Mouse (Mus musculus) spleen, adult 2 months (tissue): Measurements from ENCODE around the gene Unc119. TPM values are rescaled to one million over a fixed set of nuclear protein-coding genes. Genes with fewer than 3 reads are reported as not detected.

Source experiments
- DNase-seq, 2 experiments: peaks; one replicate each; pipeline versions ENCODE4 v3.0.0 to v3.0.0-alpha.2; 2012 to 2021; ENCODE audit warnings: low spot score in 2 of 2, low read depth in 1 of 2
- H3K27ac ChIP-seq: fragments of 200-500 bp; 2 replicates; pipeline ENCODE4 v1.5.1; 2012; ENCODE audit warnings: low read length, inconsistent platforms; ENCODE audit not compliant: insufficient read depth
- H3K27me3 ChIP-seq: fragments of 200-500 bp; 2 replicates; pipeline ENCODE4 v1.6.1; 2012; ENCODE audit warnings: mild to moderate bottlenecking, moderate library complexity, low read length, inconsistent platforms; ENCODE audit not compliant: control insufficient read depth, insufficient read depth
- H3K36me3 ChIP-seq: fragments of 200-500 bp; 2 replicates; pipeline ENCODE4 v1.6.1; 2012; ENCODE audit warnings: mild to moderate bottlenecking, low read length, inconsistent platforms; ENCODE audit not compliant: control insufficient read depth, insufficient read depth
- H3K4me1 ChIP-seq: fragments of 200-500 bp; 2 replicates; pipeline ENCODE4 v1.6.1; 2011; ENCODE audit warnings: inconsistent platforms; ENCODE audit not compliant: control insufficient read depth, insufficient read depth, insufficient read length
- H3K4me3 ChIP-seq: fragments of 200-500 bp; 2 replicates; pipeline ENCODE4 v1.5.1; 2011; ENCODE audit warnings: mild to moderate bottlenecking, inconsistent platforms; ENCODE audit not compliant: insufficient read depth, insufficient read length; ENCODE audit errors: extremely low read depth
- CTCF ChIP-seq: fragments of 200-500 bp; IDR thresholded peaks from 2 replicates; pipeline ENCODE4 v1.5.1; 2011; ENCODE audit warnings: mild to moderate bottlenecking, inconsistent platforms; ENCODE audit not compliant: insufficient read depth, insufficient read length, insufficient replicate concordance; ENCODE audit errors: extremely low read depth
- POLR2A ChIP-seq: fragments of 200-500 bp; IDR thresholded peaks from 2 replicates; pipeline ENCODE4 v1.6.1; 2011; ENCODE audit warnings: low read depth, low read length, inconsistent platforms
- WGBS: fragments of 180-500 bp; shearing (Covaris S2); methylation state at CpG from one replicate; pipeline ENCODE4 v1.1.7; 2018; 5-methylcytosine and 5-hydroxymethylcytosine counted together
- polyA plus RNA-seq: library from polyadenylated mRNA; depleted of rRNA; stranded (reverse); fragments of >200 nt; gene quantifications from 2 replicates; pipeline ENCODE4 v1.2.3, GENCODE M21; 2012

Unc119 gene
- polyA plus RNA-seq, 1 experiment, result 66.6 TPM

DNA sequence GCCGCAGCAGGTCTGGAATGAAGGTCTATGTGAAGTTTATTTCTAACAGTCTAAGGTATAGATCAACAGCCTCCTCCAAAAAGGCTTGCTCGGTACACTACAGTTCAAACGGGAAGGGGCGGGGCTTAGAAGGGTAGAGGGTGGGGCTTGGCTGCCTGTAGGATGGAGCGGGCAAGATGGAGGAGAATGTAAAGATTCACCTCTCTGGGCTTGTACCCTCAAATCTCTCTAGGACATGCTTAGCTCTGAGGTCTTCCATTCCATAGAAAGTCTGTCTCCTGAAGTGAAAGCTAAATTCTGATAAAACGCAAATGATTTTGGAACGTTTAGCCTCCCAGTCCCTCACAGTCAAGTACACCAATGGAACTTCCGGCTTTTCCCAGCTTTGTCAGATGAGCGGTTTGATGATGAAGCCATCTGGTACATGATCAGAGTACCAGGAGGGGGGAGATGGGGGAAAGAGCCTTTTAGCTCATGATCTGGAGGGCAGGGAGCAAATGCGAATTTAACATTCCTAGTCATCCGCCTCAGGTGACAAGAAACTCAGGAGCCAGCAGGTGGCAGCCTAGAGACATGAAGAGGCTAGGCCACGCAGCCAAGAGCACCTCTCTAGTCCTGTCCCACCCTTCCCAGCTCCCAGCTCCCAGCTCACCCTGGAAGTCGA lies 17.0 kb downstream of the Unc119 start:
- peak; percentile 79; the same call in 1 of the 2 replicates for TF ChIP-seq CTCF
- TF ChIP-seq POLR2A, result no peak
- peak overlapping the region; percentile 58 for H3K4me3 ChIP-seq
- 7% methylated on average over 13 of the region's 13 CpGs for WGBS
- H3K27me3 ChIP-seq, result no peaks in the 10 kb centered on the region
- no peak overlapping the region for H3K27ac ChIP-seq
- 0 out of 2 replicates have a peak, but pooled peaks cover 2% of the 10 kb centered on the region for H3K4me1 ChIP-seq
- DNase-seq, result peak; percentile 59 to 77
- no peaks in the 10 kb centered on the region for H3K36me3 ChIP-seq

DNA sequence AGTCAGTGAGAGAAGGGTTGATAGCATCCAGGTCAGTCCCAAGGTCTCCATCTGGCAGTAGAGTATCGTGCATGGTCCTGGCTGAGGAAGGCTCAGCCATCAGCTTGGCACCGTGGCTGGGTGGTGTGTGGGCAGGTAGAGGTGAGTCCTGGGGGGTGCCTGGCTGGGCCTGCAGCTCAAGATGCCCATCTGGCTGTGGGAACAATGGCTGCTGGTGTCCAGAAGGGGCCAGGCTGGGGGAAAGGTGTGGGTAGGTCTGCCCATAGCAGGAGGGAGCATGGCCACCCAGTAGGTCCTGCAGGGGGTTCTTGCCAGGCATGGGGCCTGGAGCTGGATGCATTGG lies 17.5 kb downstream of the Unc119 start:
- WGBS, result 59% methylated on average over 2 of the region's 2 CpGs
- H3K4me3 ChIP-seq, result no peak overlapping the region
- no peaks in the 10 kb centered on the region for H3K27me3 ChIP-seq
- H3K36me3 ChIP-seq, result no peaks in the 10 kb centered on the region
- no peak for TF ChIP-seq POLR2A
- no peak for TF ChIP-seq CTCF
- H3K27ac ChIP-seq, result no peak overlapping the region
- DNase-seq, result no peak
- 0 out of 2 replicates have a peak, but pooled peaks cover 2% of the 10 kb centered on the region for H3K4me1 ChIP-seq

DNA sequence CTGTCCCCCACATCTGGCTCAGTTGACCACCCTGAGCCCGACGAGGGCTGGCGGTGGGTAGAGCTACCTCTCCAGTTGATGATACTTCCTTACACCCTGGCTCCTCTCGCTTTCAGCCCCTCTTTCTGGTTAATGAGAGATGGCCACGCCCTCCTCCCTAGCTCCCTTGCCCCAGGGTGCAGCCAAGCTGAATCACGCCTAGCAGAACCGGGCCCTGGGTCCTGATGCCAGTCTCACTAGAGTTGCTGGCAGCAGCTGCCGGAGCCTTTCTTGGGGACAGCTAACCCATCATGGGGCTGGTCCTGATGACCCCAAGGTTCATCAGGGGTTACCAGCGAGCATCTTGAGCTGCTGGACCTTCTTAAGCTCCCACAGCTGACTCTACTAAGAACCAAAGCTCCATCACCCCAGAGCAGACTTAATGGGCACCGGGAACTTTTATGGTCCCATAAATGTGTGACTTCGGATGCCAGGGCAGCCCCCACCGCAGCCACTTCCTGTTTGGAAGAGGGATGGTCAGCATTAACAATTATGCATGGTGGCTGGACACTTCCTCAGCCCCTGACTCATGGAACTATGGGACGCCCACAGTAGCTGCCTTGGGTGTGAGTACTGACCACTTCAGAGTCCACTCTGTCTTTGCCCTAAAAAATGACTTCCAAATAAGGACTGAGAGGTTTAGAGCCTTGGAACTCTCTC lies 20.2 kb downstream of the Unc119 start:
- Histone ChIP-seq H3K36me3 (no peaks in the 10 kb centered on the region), H3K27me3 (no peaks in the 10 kb centered on the region), H3K4me3 (no peak overlapping the region), H3K4me1 (0 out of 2 replicates have a peak, but pooled peaks cover 2% of the 10 kb centered on the region), H3K27ac (no peak overlapping the region)
- no peak for DNase-seq
- WGBS, result 69% methylated on average over 13 of the region's 13 CpGs
- TF ChIP-seq POLR2A (no peak), CTCF (no peak)

DNA sequence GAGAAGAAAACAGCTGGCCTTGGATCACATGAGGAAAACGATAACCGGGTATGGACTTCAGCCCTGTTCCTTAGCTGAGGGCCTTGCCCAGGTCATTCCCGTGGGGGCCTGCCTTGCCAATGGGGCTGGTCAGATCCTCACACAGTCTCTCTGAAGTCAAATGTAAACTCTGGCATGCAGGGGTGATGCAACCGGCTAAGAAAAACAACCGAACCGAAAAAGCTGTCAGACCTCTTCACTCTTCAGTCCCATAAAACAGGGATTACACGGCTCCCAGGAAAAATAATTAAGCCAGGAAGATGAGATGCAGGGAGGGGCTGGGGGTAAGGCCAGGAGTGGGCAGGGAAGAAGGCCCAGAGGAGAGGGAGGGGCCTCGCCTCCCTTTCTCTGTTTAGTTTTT lies 20.8 kb downstream of the Unc119 start:
- Histone ChIP-seq H3K27ac (no peak overlapping the region), H3K27me3 (no peaks in the 10 kb centered on the region), H3K4me3 (no peak overlapping the region), H3K36me3 (no peaks in the 10 kb centered on the region), H3K4me1 (0 out of 2 replicates have a peak, but pooled peaks cover 2% of the 10 kb centered on the region)
- TF ChIP-seq CTCF (no peak), POLR2A (no peak)
- DNase-seq, result no peak
- WGBS, result 79% methylated on average over 8 of the region's 8 CpGs

DNA sequence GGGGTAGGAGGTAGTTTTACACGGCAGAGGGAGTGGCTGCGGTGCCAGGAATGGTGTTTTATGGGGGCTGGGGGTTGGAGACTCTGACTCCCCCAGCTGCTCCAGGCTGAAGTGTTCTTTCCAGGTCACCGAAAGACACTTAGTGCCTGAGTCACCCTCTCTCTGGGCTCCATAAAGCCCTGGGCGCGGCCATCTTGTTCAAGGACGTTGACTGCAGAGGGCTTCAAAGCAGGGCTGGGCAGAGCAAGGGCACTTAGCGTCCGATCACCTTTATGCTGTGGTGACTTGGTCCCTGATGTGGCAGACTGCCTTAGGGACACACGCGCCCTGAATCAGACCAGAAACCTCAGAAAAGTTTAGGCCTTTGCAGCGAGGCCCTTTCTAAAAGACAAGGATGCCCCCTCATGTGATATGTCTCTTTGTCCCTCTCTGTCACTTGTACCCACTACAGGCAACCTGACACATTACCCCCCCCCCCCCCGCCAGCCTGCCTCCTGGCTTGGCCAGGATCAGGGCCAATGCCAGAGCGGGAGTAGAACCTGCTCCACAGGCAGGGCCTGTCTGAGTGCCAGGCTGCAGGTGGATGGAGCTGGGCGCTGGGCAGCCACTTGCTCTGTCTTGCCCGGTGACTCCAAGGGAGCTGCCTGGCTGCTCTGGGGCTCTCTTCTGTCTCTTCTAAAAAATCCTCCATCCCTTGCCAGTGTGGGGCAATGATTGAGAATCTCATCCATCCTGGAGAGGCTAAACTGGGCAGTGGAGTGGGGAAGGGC lies 24.4 kb downstream of the Unc119 start:
- Histone ChIP-seq H3K36me3 (no peaks in the 10 kb centered on the region), H3K4me1 (no peaks in the 10 kb centered on the region), H3K27me3 (no peaks in the 10 kb centered on the region), H3K4me3 (no peak overlapping the region), H3K27ac (no peak overlapping the region)
- TF ChIP-seq CTCF, result no peak
- TF ChIP-seq POLR2A, result no peak
- 92% methylated on average over 15 of the region's 15 CpGs for WGBS
- no peak for DNase-seq

DNA sequence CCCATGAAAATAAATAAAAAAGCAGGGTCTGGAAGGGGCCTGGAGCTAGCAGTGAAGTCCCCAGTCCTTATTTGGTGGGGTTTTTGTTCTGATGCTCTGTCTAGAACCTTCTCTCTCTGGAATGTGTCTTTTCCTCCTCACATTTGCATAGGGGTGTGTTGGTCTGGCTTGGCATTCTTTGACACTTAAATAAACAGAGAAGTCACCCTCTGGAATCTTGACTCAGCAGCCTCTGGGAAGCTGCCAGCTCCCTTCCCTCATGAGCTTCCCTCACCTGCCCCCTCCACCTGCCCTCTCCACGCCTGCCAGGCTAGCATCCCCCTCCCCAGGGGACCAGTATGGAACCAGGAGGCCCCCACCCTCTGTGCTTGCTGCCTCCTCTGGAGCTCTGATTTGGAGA lies 27.1 kb downstream of the Unc119 start:
- H3K27me3 ChIP-seq, result no peaks in the 10 kb centered on the region
- no peaks in the 10 kb centered on the region for H3K4me1 ChIP-seq
- no peak for DNase-seq
- TF ChIP-seq POLR2A, result no peak
- no peak for TF ChIP-seq CTCF
- H3K4me3 ChIP-seq, result no peak overlapping the region
- H3K36me3 ChIP-seq, result no peaks in the 10 kb centered on the region
- no peak overlapping the region for H3K27ac ChIP-seq
- WGBS, result 65% methylated on average over 1 of the region's 1 CpGs
